Mouse (Mus musculus) G1E-ER4 (cell line): ENCODE data around the gene Dld. TPM values are rescaled to one million over a fixed set of nuclear protein-coding genes. Genes with fewer than 3 reads are reported as not detected.

ENCODE experiments used
- GATA1 ChIP-seq: IDR thresholded peaks from one replicate; pipeline ENCODE4 v1.8.0; 2012; ENCODE audit warnings: low read length, inconsistent platforms
- polyA plus RNA-seq: library from polyadenylated mRNA; stranded (reverse); fragments of >175 nt; gene quantifications from 2 replicates; pipeline ENCODE4 v1.2.3, GENCODE M21; 2012

The Dld gene
- polyA plus RNA-seq = 8.4 and 11.4 TPM in 2 replicates

DNA sequence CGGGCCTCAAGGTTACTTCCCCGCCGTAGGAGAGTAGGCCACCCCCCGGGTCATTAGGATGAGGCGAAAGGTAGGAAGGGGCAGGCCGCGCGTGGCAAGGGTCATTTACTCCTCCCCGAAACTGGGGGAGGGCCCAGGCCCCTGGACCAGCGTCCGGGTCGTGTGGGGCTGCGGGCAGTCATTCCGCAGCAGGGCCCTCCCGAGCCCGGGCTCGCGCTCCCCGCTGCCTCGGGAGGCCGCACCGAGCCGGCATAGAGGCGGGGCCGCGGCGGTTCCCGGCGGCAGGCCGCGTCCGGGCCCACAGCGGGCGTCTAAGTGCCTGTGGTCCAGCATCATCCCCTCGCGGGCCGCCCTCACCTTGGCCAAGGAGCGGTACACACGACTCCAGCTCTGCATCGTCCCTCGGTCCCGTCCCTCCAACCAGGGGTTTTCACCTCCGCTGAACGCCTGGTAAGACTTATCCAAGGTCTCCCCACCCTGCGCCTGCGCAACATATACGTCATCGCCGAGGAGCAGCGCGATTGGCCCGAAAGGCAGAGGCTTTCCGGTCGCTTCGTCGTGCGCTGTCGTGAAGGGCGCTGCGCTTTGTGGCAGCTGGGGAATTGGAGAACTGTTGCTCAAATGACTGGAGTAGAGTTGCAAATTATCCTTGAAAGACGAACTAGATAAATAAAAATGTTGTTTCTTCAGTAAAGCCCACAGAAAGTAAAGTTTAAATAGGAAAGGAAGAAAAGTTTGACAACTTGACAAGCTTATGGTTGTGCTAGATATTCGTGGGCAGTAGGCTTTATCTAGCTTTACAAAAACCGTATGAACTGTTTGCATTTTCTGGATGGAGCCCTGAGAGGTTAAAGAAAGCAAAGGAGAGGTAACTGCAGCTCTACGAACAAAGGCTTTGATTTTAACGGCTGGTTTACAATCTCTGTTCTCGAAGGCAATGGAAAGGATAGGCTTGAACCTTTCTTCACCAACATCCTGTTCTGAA is at the start of gene Dld:
Dld (minus strand) TSS at position 510 of the 985 bp plus-strand sequence.
- no peak for TF ChIP-seq GATA1

- no peak for TF ChIP-seq GATA1
Measured at GRCm38 (mm10) chr12:31400821-31401220, 49.6 kb upstream of the Dld start.

DNA sequence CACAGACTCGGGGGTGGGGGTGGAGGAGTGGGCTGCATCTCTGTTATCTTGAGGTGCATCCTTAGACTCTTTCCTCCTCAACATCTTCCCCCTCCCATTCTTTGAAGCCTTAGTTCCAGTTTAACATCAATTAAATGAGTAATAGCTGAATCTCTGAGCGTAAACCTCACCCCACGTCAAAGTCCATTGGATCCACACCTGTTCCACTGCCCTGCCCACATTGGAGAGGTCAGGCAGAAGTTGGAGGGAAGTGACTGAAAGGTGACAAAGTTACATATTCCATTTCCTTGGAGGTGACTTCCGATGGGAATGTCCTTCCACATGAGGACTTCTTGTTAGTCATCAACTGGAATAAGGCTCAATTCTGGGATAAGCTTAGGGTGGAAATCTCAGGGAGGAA is 46.5 kb upstream of the Dld start:
- TF ChIP-seq GATA1 = no peak

DNA sequence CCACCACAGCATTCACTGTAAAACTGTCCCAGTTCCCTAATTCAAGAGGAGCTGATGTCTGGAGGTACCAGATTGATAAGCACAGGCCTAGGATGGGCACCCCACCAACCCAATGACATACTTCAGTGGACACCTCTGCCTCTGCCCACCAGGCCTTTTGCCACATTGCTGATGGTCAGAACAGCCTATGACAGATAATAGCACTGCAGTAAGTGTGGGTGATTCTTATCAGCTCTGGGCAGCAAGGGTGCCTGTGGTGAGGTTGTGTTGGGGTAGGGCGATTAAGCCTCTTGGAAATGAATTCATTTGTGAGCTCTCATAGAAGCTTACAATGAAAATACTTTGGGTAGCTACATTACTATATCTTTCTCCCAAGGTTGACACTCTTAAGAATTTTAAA is 44.6 kb upstream of the Dld start:
- TF ChIP-seq GATA1 = no peak

GRCm38 (mm10) chr12:31391696-31392095 is 40.4 kb upstream of the Dld start:
- TF ChIP-seq GATA1 = no peak

- no peak for TF ChIP-seq GATA1
Measured at GRCm38 (mm10) chr12:31390571-31390970, 39.3 kb upstream of the Dld start, which contains the start of gene Slc26a3. TSS of gene Slc26a3 (plus strand) at chr12:31390871.

DNA sequence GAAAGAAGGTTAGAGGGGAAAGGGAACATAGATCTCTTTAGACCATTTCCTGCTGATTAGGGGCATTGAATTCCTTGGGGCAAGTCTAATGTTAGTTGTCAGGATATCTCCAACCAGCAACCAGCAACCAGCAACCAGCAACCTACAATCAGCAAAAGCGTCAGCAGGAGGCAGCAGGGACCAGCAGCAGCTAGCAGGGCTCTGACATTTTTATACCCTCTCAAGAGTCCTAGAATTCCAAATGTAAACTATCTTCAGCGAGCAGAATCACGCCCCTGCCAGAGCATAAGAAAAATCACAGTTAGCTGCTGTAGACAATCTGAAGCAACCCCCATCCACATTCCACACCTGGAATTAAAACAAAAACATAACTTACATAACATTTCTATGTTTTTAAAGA is 36.0 kb upstream of the Dld start:
- no peak for TF ChIP-seq GATA1

- TF ChIP-seq GATA1 = no peak
Measured at GRCm38 (mm10) chr12:31382451-31382850, 31.2 kb upstream of the Dld start.

GRCm38 (mm10) chr12:31380878-31381277 is 29.6 kb upstream of the Dld start:
- no peak for TF ChIP-seq GATA1

DNA sequence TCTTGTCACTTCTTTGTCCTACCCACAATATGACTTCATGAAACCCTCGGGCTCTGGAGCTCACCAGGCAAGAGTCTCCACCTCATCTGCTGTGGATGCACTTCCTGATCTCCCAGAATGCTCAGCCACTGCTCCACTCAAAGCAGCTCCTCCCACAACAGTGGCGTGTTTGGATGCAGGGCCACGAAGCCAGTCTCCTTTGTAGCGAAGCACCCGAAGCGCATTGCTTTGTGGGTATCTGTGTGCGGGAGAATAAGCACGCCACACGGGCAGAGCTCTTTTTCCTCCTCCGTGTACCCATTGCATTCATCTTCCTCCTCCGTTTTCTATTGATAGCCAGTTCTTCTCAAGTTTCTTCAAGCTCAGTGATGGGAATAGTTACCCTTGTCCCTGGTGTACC is 26.0 kb upstream of the Dld start:
- no peak for TF ChIP-seq GATA1

- no peak for TF ChIP-seq GATA1
Measured at GRCm38 (mm10) chr12:31376326-31376950, 25.2 kb upstream of the Dld start.

DNA sequence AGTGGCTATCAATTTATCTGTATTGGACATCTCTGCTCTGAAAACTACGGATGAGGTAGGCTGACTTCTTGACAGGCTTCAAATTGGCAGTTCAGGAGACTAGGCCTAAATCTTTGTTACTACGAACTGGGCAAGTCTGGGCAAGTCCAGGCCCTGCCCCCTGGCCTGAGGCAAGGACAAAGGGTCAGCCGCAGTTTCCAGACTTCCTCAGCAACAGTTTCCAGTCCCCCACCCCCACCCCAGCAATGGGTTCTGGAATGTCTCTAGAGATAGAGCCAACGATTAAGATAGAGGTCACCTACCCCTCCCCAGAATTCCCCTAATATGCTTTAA is 24.0 kb upstream of the Dld start:
- TF ChIP-seq GATA1 = no peak

- TF ChIP-seq GATA1 = no peak
Measured at GRCm38 (mm10) chr12:31374603-31375282, 23.5 kb upstream of the Dld start.

GRCm38 (mm10) chr12:31369656-31370055 is 18.4 kb upstream of the Dld start:
- no peak for TF ChIP-seq GATA1

GRCm38 (mm10) chr12:31369118-31369517 is 17.9 kb upstream of the Dld start:
- no peak for TF ChIP-seq GATA1

DNA sequence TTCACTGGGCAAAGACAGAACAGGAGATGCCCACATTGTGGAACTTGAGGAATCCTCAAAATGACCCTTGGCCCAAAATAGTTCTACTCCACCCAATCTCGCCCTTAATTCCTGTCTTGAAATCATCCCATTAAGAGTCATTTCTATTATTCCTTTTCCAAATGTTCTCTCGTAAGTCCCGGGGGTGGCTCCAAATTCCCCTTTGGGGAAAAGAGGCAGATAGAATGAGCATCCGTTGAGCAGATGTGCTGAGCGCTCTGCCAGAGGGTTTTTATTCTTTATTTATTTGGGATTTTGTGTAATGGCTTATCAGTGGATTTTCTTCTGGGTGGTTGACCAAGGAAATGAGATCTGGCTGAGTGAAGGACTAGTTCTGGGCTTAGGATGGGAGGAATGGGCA is 16.5 kb upstream of the Dld start:
- TF ChIP-seq GATA1 = no peak
